Mouse (Mus musculus) stomach, postnatal 0 days (tissue): ENCODE measurements around the gene Maats1.

Experiments used
- CTCF ChIP-seq: IDR thresholded peaks from 2 replicates; pipeline ENCODE4 v1.5.1; 2016; ENCODE audit warnings: antibody characterized with exemption, low read depth, mild to moderate bottlenecking, moderate library complexity
- EP300 ChIP-seq: optimal IDR thresholded peaks from 2 replicates; pipeline ENCODE3; 2016; ENCODE audit warnings: antibody characterized with exemption

- TF ChIP-seq CTCF = peak; percentile 69
- TF ChIP-seq EP300 = no peak
These were observed 34.4 kb upstream of the Maats1 start for GRCm38 (mm10) chr16:38376163-38376840.
